In genomic region chr10:43451848-43452662, GRCm38 (mm10) we compare ENCODE assay signal across 8 mouse cellular contexts. TPM values are rescaled to one million over a fixed set of nuclear protein-coding genes. Genes with fewer than 3 reads are reported as not detected.
DNase-seq lines count a peak whose midpoint lies in the region; ATAC-seq lines count a peak whose summit lies in the region.

No protein-coding gene starts in this region.

- peak overlapping the region; percentile 60 for H3K4me2 ChIP-seq in lung, embryonic 16.5 days (ENCODE audit: low read depth, low read length)

- peak; percentile 96 for DNase-seq in MN1 (ENCODE audit: low spot score)
- DNase-seq in cerebellum, adult 9-10 months, result peak; percentile 84
- DNase-seq in hindbrain, embryonic 10.5 days (ENCODE audit: low spot score), result peak; percentile 83
- peak; percentile 71 for DNase-seq in layer of hippocampus, adult 9-11 months
- DNase-seq in ovary, postnatal 14 days (ENCODE audit: low spot score), result peak; percentile 51
- DNase-seq in thymus, postnatal 10 days (ENCODE audit: low spot score in 2 of 2), result peak; percentile 40 to 51

- WGBS in hindbrain, embryonic 10.5 days, result 29% methylated on average over 16 of the region's 16 CpGs
- 19% methylated on average over 16 of the region's 16 CpGs for WGBS in lung, embryonic 16.5 days

- peak overlapping the region; percentile 62 for H3K27ac ChIP-seq in hindbrain, embryonic 10.5 days
- H3K27ac ChIP-seq in lung, embryonic 16.5 days (ENCODE audit: low read length), result no peak overlapping the region

- ATAC-seq in frontal cortex, adult (ENCODE audit: low TSS enrichment), result peak; percentile 100
- ATAC-seq in lung, embryonic 16.5 days (ENCODE audit: low read depth), result peak; percentile 83

- peak overlapping the region; percentile 55 for H3K9ac ChIP-seq in lung, embryonic 16.5 days (ENCODE audit: low read length)

- no peaks in the 10 kb centered on the region for H3K36me3 ChIP-seq in hindbrain, embryonic 10.5 days
- no peaks in the 10 kb centered on the region for H3K36me3 ChIP-seq in lung, embryonic 16.5 days (ENCODE audit: control insufficient read depth, insufficient read depth, low read length)

- H3K4me3 ChIP-seq in hindbrain, embryonic 10.5 days, result peak overlapping the region; percentile 36
- peak overlapping the region; percentile 44 for H3K4me3 ChIP-seq in lung, embryonic 16.5 days (ENCODE audit: low read length)

- no peaks in the 10 kb centered on the region for H3K27me3 ChIP-seq in hindbrain, embryonic 10.5 days (ENCODE audit: insufficient read depth, poor library complexity, severe bottlenecking)
- no peaks in the 10 kb centered on the region for H3K27me3 ChIP-seq in lung, embryonic 16.5 days (ENCODE audit: control insufficient read depth, insufficient read depth, low read depth, low read length)

- H3K9me3 ChIP-seq in hindbrain, embryonic 10.5 days, result no peaks in the 10 kb centered on the region
- H3K9me3 ChIP-seq in lung, embryonic 16.5 days (ENCODE audit: control insufficient read depth, low read length), result no peaks in the 10 kb centered on the region

- H3K4me1 ChIP-seq in hindbrain, embryonic 10.5 days (replicated peaks), result peaks cover 16% of the 10 kb centered on the region
- H3K4me1 ChIP-seq in lung, embryonic 16.5 days (replicated peaks; ENCODE audit: control insufficient read depth, insufficient read depth, low read length), result no peaks in the 10 kb centered on the region

RNA-seq across cellular contexts. Expression of gene Bend3, which starts 26.6 kb away (rescaled TPM):
- polyA plus RNA-seq in hindbrain, embryonic 10.5 days (2016; fragmentation: Nextera tagmentation; extraction: Ambion mirVana), result 8.3 and 9.6 TPM in 2 replicates
- polyA plus RNA-seq in lung, embryonic 16.5 days (2015; fragmentation: Nextera tagmentation; extraction: Ambion mirVana), result 1.7 and 2.3 TPM in 2 replicates

Comparison
In these comparisons a context has a peak if more than half of its experiments do, and no peak if none do; other contexts are left out.
1. DNase-seq: peak in every context shown above with its lines; median percentile 96 in MN1; 84 in cerebellum, adult 9-10 months; 83 in hindbrain, embryonic 10.5 days; 71 in layer of hippocampus, adult 9-11 months; 51 in ovary, postnatal 14 days; 46 in thymus, postnatal 10 days.